Mouse (Mus musculus) intestine, embryonic 14.5 days (tissue): ENCODE measurements around the gene Grxcr1. TPM values are rescaled to one million over a fixed set of nuclear protein-coding genes. Genes with fewer than 3 reads are reported as not detected.

Experiments
- ATAC-seq: fragments of 200-750 bp; cut with Nextera tagmentation; replicated peaks from 2 replicates; pipeline ENCODE4 v1.8.0; 2017; ENCODE audit warnings: low read depth, moderate number of reproducible peaks, moderate TSS enrichment, moderate library complexity; ENCODE audit not compliant: low FRiP score, low TSS enrichment
- DNase-seq: peaks from one replicate; pipeline ENCODE4 v3.0.0-alpha.2; 2018; ENCODE audit warnings: low spot score
- H3K27ac ChIP-seq: fragments of 300-500 bp; sonication (generic); 2 replicates; pipeline ENCODE4 v1.5.1; 2014; ENCODE audit warnings: low read depth, mild to moderate bottlenecking, control low read depth
- H3K27me3 ChIP-seq: fragments of 300-500 bp; sonication (generic); replicated peaks from 2 replicates; pipeline ENCODE4 v1.6.1; 2014; ENCODE audit warnings: low read length, control low read depth; ENCODE audit not compliant: control insufficient read depth, insufficient read depth
- H3K36me3 ChIP-seq: fragments of 300-500 bp; sonication (generic); 2 replicates; pipeline ENCODE4 v1.6.1; 2014; ENCODE audit warnings: low read length, control low read depth; ENCODE audit not compliant: control insufficient read depth, insufficient read depth
- H3K4me1 ChIP-seq: fragments of 300-500 bp; sonication (generic); replicated peaks from 2 replicates; pipeline ENCODE4 v1.6.1; 2014; ENCODE audit warnings: low read length, control low read depth, mixed read lengths; ENCODE audit not compliant: control insufficient read depth, insufficient read depth
- H3K4me2 ChIP-seq: fragments of 300-500 bp; sonication (generic); 2 replicates; pipeline ENCODE4 v1.6.1; 2014; ENCODE audit warnings: low read length
- H3K4me3 ChIP-seq: fragments of 300-500 bp; sonication (generic); 2 replicates; pipeline ENCODE4 v1.5.1; 2014; ENCODE audit warnings: low read depth, low read length, control low read depth, mixed read lengths
- H3K9ac ChIP-seq: fragments of 300-500 bp; sonication (generic); 2 replicates; pipeline ENCODE4 v1.6.1; 2014; ENCODE audit warnings: mild to moderate bottlenecking, low read length
- H3K9me3 ChIP-seq: fragments of 300-500 bp; sonication (generic); 2 replicates; pipeline ENCODE4 v1.6.1; 2016; ENCODE audit warnings: low read length, control low read depth; ENCODE audit not compliant: control insufficient read depth
- WGBS: fragments of 180-500 bp; shearing (Covaris S2); extraction: QIAGEN DNeasy Blood & Tissue Kit; methylation state at CpG from one replicate; pipeline ENCODE4 v1.1.7; 2014; 5-methylcytosine and 5-hydroxymethylcytosine counted together
- polyA plus RNA-seq: library from polyadenylated mRNA; unstranded; fragments of >200 nt; fragmentation: Nextera tagmentation; extraction: Ambion mirVana; gene quantifications from 2 replicates; pipeline ENCODE4 v1.2.1, GENCODE M21; 2014

The Grxcr1 gene
- not detected in 2 replicates for polyA plus RNA-seq

DNA sequence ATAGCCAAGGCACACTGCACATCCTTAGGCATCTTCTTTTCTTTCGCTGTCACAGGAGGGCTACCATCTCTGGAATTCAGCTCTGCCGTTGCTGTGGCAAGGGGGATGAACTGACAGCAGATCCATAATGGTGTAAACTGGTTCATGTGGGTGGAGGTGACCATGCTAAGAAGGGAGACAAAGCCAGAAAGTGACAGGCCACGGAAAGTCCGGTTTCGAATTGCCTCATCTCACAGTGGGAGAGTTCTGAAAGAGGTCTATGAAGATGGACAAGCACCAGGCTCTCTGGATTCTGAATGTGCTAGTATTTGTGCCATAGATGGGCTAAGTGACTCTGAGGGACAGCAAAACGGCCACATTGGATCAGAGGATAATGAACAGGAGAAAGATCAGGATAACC is at the start of gene Grxcr1:
Gene Grxcr1, plus strand, starts transcription at position 92 of the 400 bp plus-strand sequence.
- DNase-seq = no peak
- 85% methylated on average over 6 of the region's 6 CpGs for WGBS
- Histone ChIP-seq H3K4me3 (no peak within 1 kb of the TSS), H3K27me3 (no peaks in the 10 kb centered on the region), H3K4me2 (no peak within 1 kb of the TSS), H3K9ac (no peak within 1 kb of the TSS), H3K36me3 (no peaks in the 10 kb centered on the region), H3K9me3 (no peaks in the 10 kb centered on the region), H3K27ac (no peak within 1 kb of the TSS), H3K4me1 (no peaks in the 10 kb centered on the region)
- no peak for ATAC-seq

DNA sequence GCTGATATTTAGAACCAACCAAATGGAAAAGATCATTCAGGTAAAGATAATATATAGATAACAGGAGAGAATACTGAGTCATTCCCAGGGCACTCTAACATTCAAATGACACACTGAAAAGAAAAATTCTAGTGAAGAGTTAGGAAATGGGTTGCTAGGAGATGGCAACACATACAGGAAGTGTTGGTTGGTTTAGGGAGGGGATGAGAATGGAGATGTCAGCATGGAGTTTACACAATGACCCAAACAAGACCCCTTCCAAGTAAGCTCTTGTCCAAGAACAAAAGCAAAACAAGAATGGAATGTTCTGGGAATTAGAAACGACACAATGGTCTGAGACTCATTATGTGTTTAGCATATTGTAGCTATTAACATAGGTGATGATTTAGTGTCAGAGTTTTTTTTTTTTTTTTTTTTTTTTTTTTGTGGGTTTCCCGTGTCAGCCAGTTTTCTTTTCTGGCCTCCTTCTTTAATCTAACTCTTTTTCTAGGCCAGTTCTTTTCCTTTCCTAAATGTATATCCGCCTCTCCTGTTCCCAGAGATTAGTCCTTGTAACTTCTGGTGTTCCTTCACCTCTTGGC is 49.6 kb upstream of the Grxcr1 start:
- Histone ChIP-seq H3K4me2 (no peak overlapping the region), H3K4me3 (no peak overlapping the region), H3K4me1 (no peaks in the 10 kb centered on the region), H3K27me3 (no peaks in the 10 kb centered on the region), H3K9ac (no peak overlapping the region), H3K27ac (no peak overlapping the region), H3K36me3 (no peaks in the 10 kb centered on the region), H3K9me3 (no peaks in the 10 kb centered on the region)
- WGBS = 77% methylated on average over 3 of the region's 3 CpGs
- DNase-seq = no peak
- no peak for ATAC-seq

DNA sequence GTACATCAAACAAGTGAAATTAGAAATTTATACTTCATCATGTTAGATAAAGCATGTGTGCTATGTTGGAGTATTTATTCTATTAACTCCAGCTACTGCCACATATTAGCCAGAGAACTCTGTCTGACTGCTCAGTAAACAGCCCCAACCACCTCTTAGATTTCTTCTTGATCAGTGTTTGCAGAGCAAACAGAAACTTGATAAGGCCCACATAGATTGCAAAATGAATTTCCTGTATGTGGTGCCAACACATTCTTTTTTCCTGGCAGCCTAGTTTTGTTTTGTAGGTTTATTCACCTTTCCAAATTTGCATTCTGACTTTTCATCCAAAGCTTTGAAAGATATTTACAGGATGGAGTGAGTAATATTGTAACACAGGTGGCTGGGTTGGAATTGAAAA is 41.2 kb upstream of the Grxcr1 start:
- Histone ChIP-seq H3K9me3 (no peaks in the 10 kb centered on the region), H3K4me2 (no peak overlapping the region), H3K9ac (no peak overlapping the region), H3K4me1 (no peaks in the 10 kb centered on the region), H3K27ac (no peak overlapping the region), H3K4me3 (no peak overlapping the region), H3K27me3 (no peaks in the 10 kb centered on the region), H3K36me3 (no peaks in the 10 kb centered on the region)
- no peak for ATAC-seq
- DNase-seq = no peak

DNA sequence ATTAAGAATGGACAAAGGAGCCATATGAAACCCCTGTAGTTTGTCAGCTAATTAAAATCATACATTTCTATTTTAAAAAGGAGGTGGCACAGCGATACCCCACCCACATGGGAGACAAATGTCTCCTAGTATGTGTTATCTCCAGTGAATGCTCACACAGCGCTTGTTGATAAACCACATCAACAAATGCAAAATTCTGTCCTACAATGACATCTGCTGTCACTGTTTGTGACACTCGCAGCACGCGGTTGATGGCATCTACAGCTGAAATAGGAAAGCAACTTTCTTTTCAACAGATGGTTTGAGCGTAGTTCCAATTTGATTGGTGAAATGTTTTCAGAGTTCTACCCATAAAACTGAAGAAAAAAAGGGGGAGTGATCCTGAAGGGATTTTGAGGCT is 29.0 kb upstream of the Grxcr1 start:
- WGBS = 94% methylated on average over 6 of the region's 6 CpGs
- no peak overlapping the region for H3K9ac ChIP-seq
- H3K27me3 ChIP-seq = no peaks in the 10 kb centered on the region
- no peaks in the 10 kb centered on the region for H3K9me3 ChIP-seq
- no peak for DNase-seq
- no peaks in the 10 kb centered on the region for H3K4me1 ChIP-seq
- no peak overlapping the region for H3K4me3 ChIP-seq
- no peak for ATAC-seq
- no peaks in the 10 kb centered on the region for H3K36me3 ChIP-seq
- no peak overlapping the region for H3K4me2 ChIP-seq
- no peak overlapping the region for H3K27ac ChIP-seq

DNA sequence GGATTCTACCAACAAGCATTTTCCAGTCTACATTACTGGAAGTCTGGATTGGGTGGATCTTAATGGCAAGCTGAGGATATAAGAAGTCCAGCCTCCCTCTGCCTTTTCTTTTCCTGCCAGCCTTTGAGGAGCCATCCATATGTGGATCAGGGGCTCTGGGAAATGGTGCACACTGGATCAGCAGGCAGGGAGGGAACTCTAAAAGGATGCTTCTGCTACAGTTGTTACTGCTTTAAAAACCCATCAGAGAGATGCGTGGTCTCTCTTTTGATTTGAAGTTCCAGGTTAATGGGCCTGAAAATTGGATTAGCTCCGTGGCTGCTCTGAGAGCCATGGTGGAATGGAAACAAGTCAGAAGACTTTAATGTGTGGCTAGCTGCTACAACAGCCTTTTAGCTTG is 27.7 kb upstream of the Grxcr1 start:
- H3K9me3 ChIP-seq = no peaks in the 10 kb centered on the region
- ATAC-seq (no peak), DNase-seq (no peak)
- no peak overlapping the region for H3K4me2 ChIP-seq
- WGBS = 62% methylated on average over 2 of the region's 2 CpGs
- H3K27ac ChIP-seq = no peak overlapping the region
- H3K27me3 ChIP-seq = no peaks in the 10 kb centered on the region
- H3K4me3 ChIP-seq = no peak overlapping the region
- no peaks in the 10 kb centered on the region for H3K4me1 ChIP-seq
- no peaks in the 10 kb centered on the region for H3K36me3 ChIP-seq
- H3K9ac ChIP-seq = no peak overlapping the region

DNA sequence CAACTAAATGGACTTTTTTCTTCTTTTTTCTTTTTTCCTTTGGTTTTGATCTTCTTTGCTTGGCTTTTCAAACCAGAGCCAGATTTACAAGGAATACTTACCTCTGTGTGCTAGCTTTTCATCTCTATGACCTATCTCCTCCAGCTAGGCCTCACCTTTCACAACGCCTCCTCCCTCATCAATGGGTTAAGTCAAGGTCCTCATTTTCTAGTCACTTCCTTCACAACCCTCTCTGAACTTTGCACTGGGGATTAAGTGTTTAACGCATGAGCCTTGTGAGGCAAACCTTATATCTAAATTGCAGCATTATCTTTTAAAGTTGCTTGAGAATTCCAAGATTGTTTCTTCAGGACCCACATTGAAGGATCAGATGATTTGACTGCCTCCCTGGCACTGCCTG is 27.2 kb upstream of the Grxcr1 start:
- WGBS = 74% methylated on average over 2 of the region's 2 CpGs
- H3K9me3 ChIP-seq = no peaks in the 10 kb centered on the region
- H3K4me2 ChIP-seq = no peak overlapping the region
- H3K9ac ChIP-seq = no peak overlapping the region
- H3K36me3 ChIP-seq = no peaks in the 10 kb centered on the region
- no peak overlapping the region for H3K4me3 ChIP-seq
- DNase-seq = no peak
- no peak overlapping the region for H3K27ac ChIP-seq
- ATAC-seq = no peak
- no peaks in the 10 kb centered on the region for H3K27me3 ChIP-seq
- H3K4me1 ChIP-seq = no peaks in the 10 kb centered on the region

DNA sequence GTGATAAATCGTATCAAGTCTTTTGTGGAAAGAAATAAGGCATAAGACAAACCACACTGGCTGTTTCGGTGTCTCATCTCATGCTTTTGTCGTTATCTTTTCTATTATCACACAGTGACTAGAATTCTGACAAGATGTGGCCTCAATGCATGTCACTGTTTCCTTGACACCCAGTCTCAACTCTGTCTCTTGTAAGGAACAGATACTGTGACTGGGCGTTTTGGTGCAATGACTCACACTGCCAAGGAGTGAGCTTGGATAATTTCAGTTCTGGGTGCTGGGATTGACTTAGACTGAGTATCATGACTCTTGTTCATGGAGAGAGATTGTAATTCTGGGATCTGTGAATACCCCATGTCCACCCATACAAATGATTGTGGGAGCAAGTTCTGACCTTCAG is 24.6 kb upstream of the Grxcr1 start:
- Histone ChIP-seq H3K4me1 (no peaks in the 10 kb centered on the region), H3K27ac (no peak overlapping the region), H3K4me3 (no peak overlapping the region), H3K4me2 (no peak overlapping the region), H3K9me3 (no peaks in the 10 kb centered on the region), H3K36me3 (no peaks in the 10 kb centered on the region), H3K27me3 (no peaks in the 10 kb centered on the region), H3K9ac (no peak overlapping the region)
- 90% methylated on average over 4 of the region's 4 CpGs for WGBS
- DNase-seq = no peak
- ATAC-seq = no peak

DNA sequence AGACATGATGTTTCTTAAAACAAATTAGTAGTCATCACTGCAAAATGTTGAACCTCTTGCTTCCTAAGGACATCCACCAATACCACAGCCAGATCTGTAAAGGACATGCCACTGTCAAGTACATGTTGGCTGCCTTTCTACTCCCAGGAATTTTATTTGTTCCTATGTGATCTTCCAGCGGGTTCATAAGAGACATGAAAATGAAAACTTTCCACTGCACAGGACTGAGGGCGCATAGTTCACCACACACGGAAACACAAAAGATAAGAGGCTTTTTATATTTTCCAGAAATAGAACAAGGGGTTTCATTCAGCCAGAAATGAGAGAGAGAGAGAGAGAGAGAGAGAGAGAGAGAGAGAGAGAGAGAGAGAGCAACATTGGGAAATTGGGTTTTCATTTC is 20.1 kb upstream of the Grxcr1 start:
- Histone ChIP-seq H3K4me3 (no peak overlapping the region), H3K9me3 (no peaks in the 10 kb centered on the region), H3K27ac (no peak overlapping the region), H3K4me2 (no peak overlapping the region), H3K36me3 (no peaks in the 10 kb centered on the region), H3K9ac (no peak overlapping the region), H3K27me3 (no peaks in the 10 kb centered on the region), H3K4me1 (no peaks in the 10 kb centered on the region)
- ATAC-seq (no peak), DNase-seq (no peak)
- 73% methylated on average over 3 of the region's 3 CpGs for WGBS

DNA sequence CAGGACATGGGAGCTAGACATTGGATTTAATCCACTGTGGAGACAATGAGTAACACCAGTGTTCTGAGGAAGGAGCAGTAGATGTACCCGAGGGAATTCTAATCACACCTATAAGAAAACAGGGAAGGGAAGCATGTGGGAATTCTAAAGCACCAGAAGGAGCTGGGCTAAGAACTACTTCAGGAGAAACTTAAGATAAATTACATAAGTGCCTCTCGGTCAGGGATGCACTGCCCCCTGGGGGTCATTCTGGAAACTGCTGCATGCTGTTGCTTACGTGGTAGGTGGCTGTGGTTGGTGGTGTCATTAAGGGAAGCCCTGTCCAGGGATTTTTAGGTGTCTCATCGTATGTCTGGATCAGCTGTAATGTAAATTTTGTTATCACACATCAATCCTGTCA is 19.0 kb upstream of the Grxcr1 start:
- Histone ChIP-seq H3K9me3 (no peaks in the 10 kb centered on the region), H3K9ac (no peak overlapping the region), H3K4me2 (no peak overlapping the region), H3K4me3 (no peak overlapping the region), H3K27me3 (no peaks in the 10 kb centered on the region), H3K4me1 (no peaks in the 10 kb centered on the region), H3K27ac (no peak overlapping the region), H3K36me3 (no peaks in the 10 kb centered on the region)
- DNase-seq (peak; percentile 92), ATAC-seq (no peak)
- 19% methylated on average over 4 of the region's 4 CpGs for WGBS
